29 mouse cellular contexts compared by ENCODE assay signal in genomic region chr12:31217232-31217631, GRCm38 (mm10). TPM values are rescaled to one million over a fixed set of nuclear protein-coding genes. Genes with fewer than 3 reads are reported as not detected.
"Had no signal": no experiment of that assay in that cellular context is flagged by ENCODE, and none has a peak within 500 bp of the region (broad histone marks: within the 10 kb centered on the region; RNA-seq: fewer than 3 reads in every experiment).

No protein-coding gene starts in this region.

- H3K4me2 ChIP-seq: limb, embryonic 13.5 days; liver, embryonic 12.5 days; liver, embryonic 15.5 days; lung, embryonic 15.5 days; midbrain, embryonic 12.5 days; midbrain, embryonic 15.5 days; neural tube, embryonic 13.5 days; stomach, embryonic 15.5 days had no signal

- H3K4me1 ChIP-seq: liver, embryonic 12.5 days; liver, embryonic 15.5 days; midbrain, embryonic 12.5 days had no signal

- H3K27me3 ChIP-seq: limb, embryonic 13.5 days; liver, embryonic 12.5 days; liver, embryonic 15.5 days; lung, embryonic 15.5 days; midbrain, embryonic 12.5 days; midbrain, embryonic 15.5 days; neural tube, embryonic 13.5 days; stomach, embryonic 15.5 days had no signal

- H3K36me3 ChIP-seq: limb, embryonic 10.5 days; limb, embryonic 13.5 days; liver, embryonic 12.5 days; liver, embryonic 15.5 days; lung, embryonic 15.5 days; midbrain, embryonic 12.5 days; midbrain, embryonic 15.5 days; neural tube, embryonic 13.5 days; stomach, embryonic 15.5 days had no signal

- DNase-seq: kidney, adult 18-20 months; kidney, postnatal 25 days; layer of hippocampus, adult 9-11 months; liver; lung, adult 18-20 months; lung, postnatal 10 days; lung, postnatal 36 days; retina, postnatal 1 day; right cerebral cortex, postnatal 25 days; spleen, adult 18-20 months; thymus, postnatal 25 days had no signal

- ATAC-seq: intestine, embryonic 16.5 days; liver, embryonic 12.5 days; midbrain, embryonic 15.5 days had no signal

- H3K9ac ChIP-seq: limb, embryonic 13.5 days; liver, embryonic 12.5 days; liver, embryonic 15.5 days; lung, embryonic 15.5 days; midbrain, embryonic 12.5 days; midbrain, embryonic 15.5 days; neural tube, embryonic 13.5 days; stomach, embryonic 15.5 days had no signal

- H3K4me3 ChIP-seq: layer of hippocampus, adult 2 months; limb, embryonic 10.5 days; limb, embryonic 13.5 days; liver, embryonic 12.5 days; liver, embryonic 15.5 days; lung, embryonic 15.5 days; midbrain, embryonic 12.5 days; midbrain, embryonic 15.5 days; neural tube, embryonic 13.5 days; stomach, embryonic 15.5 days had no signal

- H3K9me3 ChIP-seq: limb, embryonic 10.5 days; limb, embryonic 13.5 days; liver, embryonic 12.5 days; liver, embryonic 15.5 days; lung, embryonic 15.5 days; midbrain, embryonic 12.5 days; midbrain, embryonic 15.5 days; neural tube, embryonic 13.5 days; stomach, embryonic 15.5 days had no signal

- H3K27ac ChIP-seq: layer of hippocampus, adult 2 months; limb, embryonic 10.5 days; limb, embryonic 13.5 days; liver, embryonic 12.5 days; liver, embryonic 15.5 days; lung, embryonic 15.5 days; midbrain, embryonic 12.5 days; midbrain, embryonic 15.5 days; neural tube, embryonic 13.5 days; stomach, embryonic 15.5 days had no signal

RNA-seq across cellular contexts. Expression of gene Gm6993, which starts 23.3 kb away (rescaled TPM):
- total RNA-seq: layer of hippocampus, adult 2 months; layer of hippocampus, postnatal 25 days; left cerebral cortex, adult 18-20 months; left cerebral cortex, postnatal 25 days; megakaryocyte-erythroid progenitor cell, adult 5-6 weeks; neutrophil, adult 5-6 weeks had no signal
- polyA plus RNA-seq: intestine, embryonic 16.5 days; kidney, embryonic 14.5 days; limb, embryonic 10.5 days; limb, embryonic 13.5 days; liver, embryonic 12.5 days; liver, embryonic 15.5 days; lung, embryonic 15.5 days; midbrain, embryonic 12.5 days; midbrain, embryonic 15.5 days; neural tube, embryonic 13.5 days; stomach, embryonic 15.5 days; thymus, postnatal 0 days had no signal

RNA-seq across cellular contexts. Expression of gene Lamb1, which starts 47.8 kb away (rescaled TPM):
- total RNA-seq: megakaryocyte-erythroid progenitor cell, adult 5-6 weeks had no signal
